Mouse (Mus musculus) stomach, postnatal 0 days (tissue): ENCODE data around the gene Gas7.

ENCODE experiments used
- CTCF ChIP-seq: IDR thresholded peaks from 2 replicates; pipeline ENCODE4 v1.5.1; 2016; ENCODE audit warnings: antibody characterized with exemption, low read depth, mild to moderate bottlenecking, moderate library complexity
- EP300 ChIP-seq: optimal IDR thresholded peaks from 2 replicates; pipeline ENCODE3; 2016; ENCODE audit warnings: antibody characterized with exemption

- TF ChIP-seq CTCF: peak; percentile 34
- TF ChIP-seq EP300: no peak
These were observed at the start of gene Gas7 for GRCm38 (mm10) chr11:67454874-67455526.
